Mouse (Mus musculus) erythroblast, embryonic 14.5 days (primary cell): ENCODE results near the gene Foxo4. TPM values are rescaled to one million over a fixed set of nuclear protein-coding genes. Genes with fewer than 3 reads are reported as not detected.

Source experiments
- H3K27me3 ChIP-seq: 2 replicates; pipeline ENCODE4 v1.6.1; 2012; ENCODE audit warnings: inconsistent platforms; ENCODE audit not compliant: control insufficient read depth
- H3K36me3 ChIP-seq: 2 replicates; pipeline ENCODE4 v1.6.1; 2012; ENCODE audit warnings: mild to moderate bottlenecking, inconsistent platforms; ENCODE audit not compliant: control insufficient read depth
- H3K4me1 ChIP-seq: 2 replicates; pipeline ENCODE4 v1.6.1; 2012; ENCODE audit warnings: inconsistent platforms; ENCODE audit not compliant: control insufficient read depth
- H3K4me3 ChIP-seq: replicated peaks from 2 replicates; pipeline ENCODE3; 2012; ENCODE audit warnings: moderate library complexity, mild to moderate bottlenecking, inconsistent platforms
- H3K9me3 ChIP-seq: 2 replicates; pipeline ENCODE4 v1.6.1; 2012; ENCODE audit warnings: low read length, inconsistent platforms, mixed read lengths; ENCODE audit not compliant: control insufficient read depth
- GATA1 ChIP-seq: IDR thresholded peaks from 2 replicates; pipeline ENCODE4 v1.6.1; 2012; ENCODE audit warnings: low read length, inconsistent platforms, mixed read lengths
- TAL1 ChIP-seq: IDR thresholded peaks from 3 replicates; pipeline ENCODE4 v1.6.1; 2012; ENCODE audit warnings: low read length, inconsistent platforms, mixed read lengths
- polyA plus RNA-seq: library from polyadenylated mRNA; stranded (reverse); fragments of >175 nt; gene quantifications from 2 replicates; pipeline ENCODE4 v1.2.3, GENCODE M21; 2012

Gene Foxo4
- polyA plus RNA-seq, 1 experiment, result 14.7 TPM

DNA sequence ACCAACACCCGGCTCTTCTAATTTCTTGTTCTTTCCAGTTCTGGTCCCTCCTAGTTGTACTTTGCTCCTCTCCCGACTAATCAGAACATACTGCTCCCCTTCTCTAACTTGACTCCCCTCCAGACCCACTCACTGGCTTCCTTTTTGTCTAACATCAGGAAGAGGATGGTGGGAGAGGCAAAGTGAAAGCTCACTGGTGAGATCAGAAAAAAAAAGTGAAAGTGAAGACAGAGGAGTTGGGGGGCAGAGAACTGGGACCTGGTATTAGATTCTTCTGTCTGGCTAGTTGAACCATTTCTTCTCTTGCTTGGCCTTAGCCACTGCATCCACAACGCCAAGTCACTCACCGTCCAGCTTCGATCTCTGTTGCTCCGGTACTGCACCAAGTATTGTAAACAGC is 12.3 kb downstream of the Foxo4 start:
- TF ChIP-seq GATA1, result no peak
- TF ChIP-seq TAL1, result no peak
- Histone ChIP-seq H3K4me1 (peaks cover 9% of the 10 kb centered on the region), H3K4me3 (no peak overlapping the region), H3K9me3 (no peaks in the 10 kb centered on the region), H3K27me3 (peaks cover 9% of the 10 kb centered on the region), H3K36me3 (no peaks in the 10 kb centered on the region)

DNA sequence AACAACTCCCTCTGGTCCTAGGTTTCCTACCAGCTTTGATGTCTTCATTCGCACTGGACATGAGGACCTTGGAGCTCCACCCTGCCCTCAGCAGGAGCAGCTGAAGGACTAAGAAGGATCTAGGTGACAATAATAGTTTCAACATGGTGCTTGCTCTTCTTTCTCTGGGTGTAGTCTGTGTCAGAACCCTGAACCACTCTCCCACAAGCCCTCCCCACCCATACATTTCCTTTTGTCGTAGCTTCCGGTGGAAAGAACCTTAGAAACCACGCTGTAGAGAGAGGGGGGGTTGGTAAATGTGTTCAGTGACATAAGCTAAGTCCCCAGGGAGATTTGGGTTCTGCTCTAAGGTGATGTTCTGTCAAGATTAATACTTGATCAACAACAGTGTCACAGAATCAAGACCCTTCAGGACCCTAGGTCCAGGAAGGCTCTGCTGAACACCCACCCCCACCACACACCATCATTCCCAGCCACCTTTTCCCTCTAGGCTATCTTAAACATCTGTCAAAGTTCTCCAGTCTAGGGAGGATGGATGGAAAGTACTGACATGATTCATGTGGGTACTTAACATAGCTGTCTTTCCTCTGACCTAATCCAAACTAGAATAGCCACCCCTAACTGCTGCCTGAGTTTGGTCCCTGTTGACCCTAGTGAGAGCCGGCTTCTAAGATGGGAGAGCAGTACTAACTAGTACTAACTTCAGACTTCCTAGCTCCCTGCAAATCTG is 13.9 kb downstream of the Foxo4 start, which contains the start of gene Il2rg:
Il2rg (minus strand) TSS at position 231 of the 730 bp plus-strand sequence.
- Histone ChIP-seq H3K4me3 (peak within 1 kb of the TSS; percentile 9), H3K36me3 (no peaks in the 10 kb centered on the region), H3K9me3 (no peaks in the 10 kb centered on the region), H3K4me1 (peaks cover 14% of the 10 kb centered on the region), H3K27me3 (peaks cover 9% of the 10 kb centered on the region)
- TF ChIP-seq GATA1 (no peak), TAL1 (no peak)

DNA sequence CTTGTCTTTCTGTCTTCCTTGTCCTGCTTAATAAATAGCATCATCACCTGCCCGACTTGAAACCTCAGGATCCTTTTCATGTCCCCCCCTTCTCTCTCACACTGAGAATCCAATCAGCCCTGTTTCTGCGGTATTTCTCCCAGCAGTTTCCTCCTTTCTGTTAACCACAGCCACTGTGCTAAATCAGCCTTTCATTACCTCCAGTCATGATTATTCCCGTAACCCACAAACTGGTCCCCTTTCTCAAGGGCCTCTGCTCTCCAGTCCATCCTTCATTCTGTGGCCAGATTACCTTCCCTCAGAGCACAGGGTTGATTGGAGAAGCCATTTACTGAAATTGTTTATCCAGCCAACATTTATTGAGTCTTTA is 14.4 kb downstream of the Foxo4 start, which contains the start of gene Gm20489:
Gm20489 (minus strand) TSS at position 269 of the 370 bp plus-strand sequence.
- peak within 1 kb of the TSS; percentile 9 for H3K4me3 ChIP-seq
- TF ChIP-seq GATA1 (no peak), TAL1 (no peak)
- peaks cover 19% of the 10 kb centered on the region for H3K4me1 ChIP-seq
- H3K36me3 ChIP-seq, result no peaks in the 10 kb centered on the region
- H3K9me3 ChIP-seq, result no peaks in the 10 kb centered on the region
- H3K27me3 ChIP-seq, result peaks cover 9% of the 10 kb centered on the region

DNA sequence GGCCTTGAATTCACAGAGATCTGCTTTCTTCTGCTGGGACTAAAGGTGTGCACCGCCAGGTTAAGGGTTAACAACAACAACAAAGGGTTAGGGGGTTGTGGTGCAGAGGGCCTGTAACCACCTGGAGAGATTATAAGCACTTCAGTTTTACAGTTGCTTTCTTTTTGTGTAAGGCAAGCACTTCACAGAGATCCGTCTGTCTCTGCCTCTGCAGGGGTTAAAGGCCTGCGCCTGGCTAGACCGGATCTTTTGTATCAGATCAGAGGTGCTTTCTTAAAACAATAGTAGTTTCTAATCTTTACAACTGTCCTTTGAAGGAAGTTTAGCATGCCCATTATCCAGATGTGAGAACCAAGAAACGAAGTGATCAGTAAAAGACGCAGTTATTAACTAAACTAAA is 19.1 kb downstream of the Foxo4 start:
- H3K27me3 ChIP-seq, result peaks cover 2% of the 10 kb centered on the region
- no peak for TF ChIP-seq GATA1
- TF ChIP-seq TAL1, result no peak
- peak overlapping the region; percentile 90 for H3K4me3 ChIP-seq
- H3K36me3 ChIP-seq, result peaks cover 36% of the 10 kb centered on the region
- H3K9me3 ChIP-seq, result no peaks in the 10 kb centered on the region; the same call in 1 of the 2 replicates
- peaks cover 32% of the 10 kb centered on the region for H3K4me1 ChIP-seq

DNA sequence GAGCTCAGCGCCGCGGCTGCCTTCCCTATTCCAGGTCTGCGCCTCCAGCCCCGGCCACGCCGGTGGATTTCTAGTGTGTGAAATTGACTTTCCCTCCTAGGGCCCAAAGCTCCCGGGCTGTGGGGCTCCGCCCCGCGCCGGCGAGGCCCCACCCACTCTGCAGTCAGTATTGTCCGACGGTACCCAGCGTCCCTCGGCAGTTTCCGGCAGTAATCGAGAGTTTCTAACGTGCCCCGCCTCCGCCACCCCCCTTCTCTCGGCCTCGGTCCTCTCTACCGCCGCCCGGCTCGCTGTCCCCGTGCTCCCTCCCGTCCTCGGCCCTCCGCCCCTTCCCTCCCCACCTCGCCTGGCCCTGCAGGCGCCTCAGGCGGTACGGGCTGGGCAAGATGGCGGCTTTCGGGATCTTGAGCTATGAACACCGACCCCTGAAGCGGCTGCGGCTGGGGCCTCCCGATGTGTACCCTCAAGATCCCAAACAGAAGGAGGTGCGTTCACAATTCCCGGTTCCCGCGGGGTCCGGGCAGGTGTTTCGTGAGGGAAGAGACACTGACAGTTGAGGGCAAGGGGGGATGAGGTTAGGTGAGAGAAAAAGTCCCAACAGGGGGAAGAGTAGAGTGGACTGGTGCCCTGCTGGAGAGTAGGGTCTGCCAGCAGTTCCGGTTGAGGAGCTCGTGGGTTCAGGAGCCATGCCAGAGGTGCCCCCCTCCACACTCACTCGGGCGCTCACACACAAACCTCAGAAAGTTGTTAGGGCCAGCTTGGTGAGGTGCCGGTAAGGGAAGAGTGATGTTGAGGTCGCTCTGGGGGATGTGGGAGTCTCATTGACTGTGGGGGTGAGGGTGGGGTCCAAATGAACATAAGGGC is 19.8 kb downstream of the Foxo4 start, which contains the start of gene Med12:
Med12 (plus strand) TSS at position 156 of the 864 bp plus-strand sequence.
- peaks cover 43% of the 10 kb centered on the region for H3K36me3 ChIP-seq
- H3K9me3 ChIP-seq, result no peaks in the 10 kb centered on the region; the same call in 1 of the 2 replicates
- no peaks in the 10 kb centered on the region; the same call in 1 of the 2 replicates for H3K27me3 ChIP-seq
- TF ChIP-seq TAL1 (no peak), GATA1 (no peak)
- H3K4me3 ChIP-seq, result peak within 1 kb of the TSS; percentile 90
- peaks cover 32% of the 10 kb centered on the region for H3K4me1 ChIP-seq

DNA sequence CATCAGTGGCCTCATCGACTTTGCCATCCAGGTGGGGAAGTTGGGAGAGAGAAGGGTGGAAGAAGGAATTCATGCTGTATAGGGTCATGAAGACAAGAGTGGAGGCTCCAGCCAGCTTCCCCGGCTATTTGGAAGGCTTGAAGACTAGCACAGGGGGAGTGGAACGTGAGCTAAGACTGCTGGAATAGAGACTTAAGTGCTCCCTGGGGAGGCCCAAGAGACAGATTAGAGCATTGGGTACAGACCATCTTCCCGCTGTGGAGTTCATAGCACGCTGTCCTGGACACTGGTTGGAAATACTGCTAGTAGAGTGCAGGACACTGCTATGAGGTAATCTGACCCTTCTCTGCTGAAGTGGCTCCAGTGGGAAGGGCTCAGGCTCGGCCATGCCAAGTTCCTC is 28.5 kb downstream of the Foxo4 start:
- Histone ChIP-seq H3K4me1 (peaks cover 26% of the 10 kb centered on the region), H3K27me3 (no peaks in the 10 kb centered on the region; the same call in 1 of the 2 replicates), H3K4me3 (no peak overlapping the region), H3K9me3 (no peaks in the 10 kb centered on the region; the same call in 1 of the 2 replicates), H3K36me3 (peaks cover 97% of the 10 kb centered on the region)
- TF ChIP-seq GATA1 (no peak), TAL1 (no peak)

DNA sequence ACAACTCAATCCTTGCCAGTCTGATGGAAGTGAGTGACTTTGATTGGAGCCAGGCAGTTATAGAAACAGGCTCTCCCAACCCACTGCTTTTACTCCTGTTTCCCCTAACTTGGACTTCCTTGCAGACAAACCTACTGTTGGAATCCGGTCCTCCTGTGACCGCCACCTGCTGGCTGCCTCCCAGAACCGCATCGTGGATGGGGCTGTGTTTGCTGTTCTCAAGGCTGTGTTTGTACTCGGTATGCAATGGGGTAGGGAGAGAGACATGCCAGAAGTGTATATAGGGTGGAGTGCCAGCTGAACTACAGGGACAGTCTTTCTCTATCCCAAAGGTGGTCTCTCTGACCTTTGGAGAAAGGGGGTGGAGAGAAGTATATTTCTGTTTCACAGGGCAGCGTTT is 31.2 kb downstream of the Foxo4 start:
- H3K4me1 ChIP-seq, result peaks cover 53% of the 10 kb centered on the region
- no peak overlapping the region for H3K4me3 ChIP-seq
- peaks cover 100% of the 10 kb centered on the region for H3K36me3 ChIP-seq
- no peaks in the 10 kb centered on the region; the same call in 1 of the 2 replicates for H3K27me3 ChIP-seq
- TF ChIP-seq TAL1, result no peak
- no peak for TF ChIP-seq GATA1
- H3K9me3 ChIP-seq, result peaks cover 3% of the 10 kb centered on the region

DNA sequence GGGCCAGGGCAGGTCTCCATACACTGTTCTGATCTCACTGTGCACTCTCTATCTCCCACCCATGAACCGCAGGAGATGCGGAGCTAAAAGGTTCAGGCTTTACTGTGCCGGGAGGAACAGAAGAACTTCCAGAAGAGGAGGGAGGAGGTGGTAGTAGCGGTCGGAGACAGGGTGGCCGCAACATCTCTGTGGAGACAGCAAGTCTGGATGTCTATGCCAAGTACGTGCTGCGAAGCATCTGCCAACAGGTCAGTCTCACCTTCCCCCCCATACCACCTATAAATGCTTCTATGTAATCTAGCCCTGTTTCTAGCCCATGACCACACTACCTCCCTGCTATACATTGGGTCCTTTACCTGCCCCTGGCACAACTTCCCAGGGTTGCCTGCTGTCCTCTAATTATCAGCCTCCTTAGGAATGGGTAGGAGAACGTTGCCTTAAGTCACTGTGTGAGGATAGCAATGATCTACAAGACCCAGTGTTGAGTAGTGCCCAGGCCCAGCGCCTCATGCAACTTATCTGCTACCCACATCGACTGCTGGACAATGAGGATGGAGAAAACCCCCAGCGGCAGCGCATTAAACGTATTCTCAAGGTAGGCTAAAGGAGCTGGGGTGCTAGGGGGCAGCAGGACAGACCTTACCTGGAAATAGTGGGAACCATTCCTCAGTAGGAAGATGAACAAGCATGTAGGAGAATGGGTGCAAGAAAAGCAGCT is 31.8 kb downstream of the Foxo4 start:
- no peak for TF ChIP-seq TAL1
- TF ChIP-seq GATA1, result no peak
- Histone ChIP-seq H3K27me3 (no peaks in the 10 kb centered on the region; the same call in 1 of the 2 replicates), H3K36me3 (peaks cover 100% of the 10 kb centered on the region), H3K4me3 (no peak overlapping the region), H3K9me3 (peaks cover 3% of the 10 kb centered on the region), H3K4me1 (peaks cover 56% of the 10 kb centered on the region)

DNA sequence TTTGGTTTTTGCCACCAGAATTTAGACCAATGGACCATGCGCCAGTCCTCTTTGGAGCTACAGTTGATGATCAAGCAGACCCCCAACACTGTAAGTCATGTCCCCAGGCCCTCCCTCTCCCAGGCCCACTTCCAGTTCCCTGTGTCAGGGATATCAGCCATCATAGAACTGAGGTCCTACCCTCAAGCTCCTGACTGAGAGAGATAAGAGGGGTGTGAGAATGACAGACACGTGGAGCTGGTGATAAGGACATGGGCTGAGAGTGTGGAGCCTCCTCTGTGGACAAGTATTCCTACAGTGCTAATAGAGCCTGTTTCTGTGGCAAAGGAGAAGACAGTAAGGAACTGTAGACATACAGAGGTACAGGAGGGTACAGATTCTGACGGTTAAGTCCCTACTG is 33.2 kb downstream of the Foxo4 start:
- Histone ChIP-seq H3K36me3 (peaks cover 100% of the 10 kb centered on the region), H3K4me3 (peak overlapping the region; percentile 47), H3K9me3 (peaks cover 3% of the 10 kb centered on the region), H3K4me1 (peaks cover 64% of the 10 kb centered on the region), H3K27me3 (no peaks in the 10 kb centered on the region; the same call in 1 of the 2 replicates)
- TF ChIP-seq GATA1, result peak; percentile 91
- peak; percentile 94 for TF ChIP-seq TAL1
